Mouse (Mus musculus) spleen, adult 2 months (tissue): ENCODE data around the gene Nme2.

Source experiments
- CTCF ChIP-seq: fragments of 200-500 bp; IDR thresholded peaks from 2 replicates; pipeline ENCODE4 v1.5.1; 2011; ENCODE audit warnings: mild to moderate bottlenecking, inconsistent platforms; ENCODE audit not compliant: insufficient read depth, insufficient read length, insufficient replicate concordance; ENCODE audit errors: extremely low read depth
- POLR2A ChIP-seq: fragments of 200-500 bp; IDR thresholded peaks from 2 replicates; pipeline ENCODE4 v1.6.1; 2011; ENCODE audit warnings: low read depth, low read length, inconsistent platforms

DNA sequence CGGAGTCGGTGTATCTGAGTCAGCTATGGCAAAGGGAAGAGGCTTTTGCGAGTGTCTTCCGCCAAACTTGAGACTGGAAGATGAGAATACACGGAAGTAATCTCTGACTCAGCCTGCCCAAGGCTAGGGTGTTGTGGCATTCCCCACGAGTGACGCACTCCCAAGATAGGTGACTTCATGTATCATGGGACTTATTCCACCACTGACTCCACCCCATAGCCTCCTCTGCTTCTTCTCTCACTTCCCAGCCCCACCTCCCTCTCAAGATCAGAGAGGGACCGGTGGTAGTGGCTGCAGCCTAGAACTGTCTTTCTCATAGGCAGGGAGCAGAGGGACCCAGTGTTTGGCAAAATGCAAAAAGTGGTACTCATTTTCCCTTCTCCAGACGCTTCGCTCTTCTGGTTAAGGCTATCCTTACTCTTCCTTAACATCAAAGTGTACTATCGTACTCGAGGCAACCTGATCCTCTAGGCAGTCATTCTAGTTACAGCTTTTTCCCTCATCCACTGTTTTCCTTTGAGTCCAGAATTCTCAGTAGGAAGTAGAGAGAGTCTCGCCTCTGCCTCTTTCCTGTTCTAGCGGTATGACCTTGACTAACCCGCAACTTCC, 39.2 kb upstream of the Nme2 start:
- TF ChIP-seq POLR2A (peak; percentile 1), CTCF (no peak)
